Mouse (Mus musculus): ENCODE measurements around the gene Zdhhc3. TPM values are rescaled to one million over a fixed set of nuclear protein-coding genes. Genes with fewer than 3 reads are reported as not detected.

Zdhhc3 gene
- 77.8 and 87.8 TPM in 2 replicates for total RNA-seq (2021)
- long read RNA-seq, full-length matches to known transcripts, result 23 of 36 reads
- long read RNA-seq, partial matches to known transcripts, result 3 of 36 reads
- long read RNA-seq, other reads (novel, unspliced or antisense), result 10 of 36 reads

DNA sequence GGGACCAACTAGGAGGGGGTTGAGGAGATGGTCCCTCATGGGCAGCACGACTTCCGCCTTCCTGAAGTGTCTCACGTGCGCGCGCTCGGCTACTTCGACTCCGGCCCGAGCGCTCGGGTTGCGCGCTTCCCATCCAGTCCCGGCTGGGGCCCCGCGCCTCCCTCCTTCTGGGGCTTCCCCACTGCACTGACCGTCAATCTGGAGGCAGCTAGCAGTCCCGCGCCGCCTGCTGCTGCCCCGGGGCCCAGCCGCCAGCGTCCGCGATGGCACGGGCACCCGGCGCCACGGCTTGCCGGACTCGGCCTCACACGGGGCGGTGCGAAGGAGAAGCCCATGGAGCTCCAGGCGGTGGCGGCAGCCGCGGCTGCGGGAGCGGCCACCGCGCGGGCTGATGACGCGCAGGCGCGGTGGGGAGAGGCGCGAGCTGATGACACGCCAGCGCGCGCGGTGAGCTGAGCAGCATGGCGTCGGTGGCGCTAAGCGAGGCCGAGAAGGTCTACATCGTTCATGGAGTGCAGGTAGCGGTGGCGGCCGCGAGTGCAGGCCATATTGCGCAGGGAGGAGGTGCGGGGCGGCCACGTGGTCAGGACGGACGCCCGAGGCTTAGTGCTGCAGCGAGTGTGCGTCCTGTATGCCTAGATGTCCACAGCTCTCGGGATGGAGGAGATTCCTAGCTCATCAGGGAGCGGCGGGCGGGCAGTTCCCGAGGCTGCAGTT, at the start of gene Zdhhc3, which contains the start of gene Exosc7:
Zdhhc3 (minus strand) TSS at position 401 of the 717 bp plus-strand sequence.
Exosc7 (plus strand) TSS at position 411 of the 717 bp plus-strand sequence.
- DNase-seq, result peak; percentile 88

DNA sequence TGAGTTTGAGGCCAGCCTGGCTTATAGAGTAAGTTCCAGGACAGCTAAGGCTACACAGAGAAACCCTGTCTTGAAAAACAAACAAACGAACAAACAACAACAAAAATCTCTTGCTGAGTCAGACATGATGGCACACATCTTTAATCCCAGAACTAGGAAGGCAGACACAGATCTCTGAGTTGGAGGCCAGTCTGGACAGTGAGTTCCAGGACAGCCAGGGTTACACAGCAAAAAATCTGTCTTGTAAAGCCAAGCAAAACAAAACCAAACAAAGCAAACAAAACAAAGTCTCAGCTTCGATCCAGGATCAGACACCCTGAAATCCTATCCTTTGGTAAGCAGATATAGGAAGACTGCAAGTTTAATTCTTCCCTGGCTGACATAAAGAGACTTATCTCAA, 48.8 kb upstream of the Zdhhc3 start:
- no peak for DNase-seq

DNA sequence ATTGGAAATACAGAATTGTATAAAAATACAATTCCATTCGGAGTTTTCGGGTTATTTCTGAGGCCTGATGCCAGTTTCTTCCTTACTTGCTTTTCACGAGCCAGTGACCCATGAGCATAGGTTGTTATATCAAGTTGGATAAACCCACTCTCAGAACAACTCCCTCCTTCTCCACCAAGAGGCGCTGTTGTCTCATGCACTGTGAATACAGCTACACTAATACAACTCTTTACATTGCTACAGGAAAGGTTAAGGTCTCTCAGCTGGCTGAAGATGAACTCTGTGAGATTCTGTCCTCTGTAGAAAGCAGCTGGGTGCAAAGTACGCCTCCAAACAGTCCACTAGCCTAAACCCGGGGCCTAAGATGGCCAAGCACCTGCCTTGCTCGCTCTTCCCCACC, 46.3 kb upstream of the Zdhhc3 start:
- DNase-seq, result peak; percentile 69

DNA sequence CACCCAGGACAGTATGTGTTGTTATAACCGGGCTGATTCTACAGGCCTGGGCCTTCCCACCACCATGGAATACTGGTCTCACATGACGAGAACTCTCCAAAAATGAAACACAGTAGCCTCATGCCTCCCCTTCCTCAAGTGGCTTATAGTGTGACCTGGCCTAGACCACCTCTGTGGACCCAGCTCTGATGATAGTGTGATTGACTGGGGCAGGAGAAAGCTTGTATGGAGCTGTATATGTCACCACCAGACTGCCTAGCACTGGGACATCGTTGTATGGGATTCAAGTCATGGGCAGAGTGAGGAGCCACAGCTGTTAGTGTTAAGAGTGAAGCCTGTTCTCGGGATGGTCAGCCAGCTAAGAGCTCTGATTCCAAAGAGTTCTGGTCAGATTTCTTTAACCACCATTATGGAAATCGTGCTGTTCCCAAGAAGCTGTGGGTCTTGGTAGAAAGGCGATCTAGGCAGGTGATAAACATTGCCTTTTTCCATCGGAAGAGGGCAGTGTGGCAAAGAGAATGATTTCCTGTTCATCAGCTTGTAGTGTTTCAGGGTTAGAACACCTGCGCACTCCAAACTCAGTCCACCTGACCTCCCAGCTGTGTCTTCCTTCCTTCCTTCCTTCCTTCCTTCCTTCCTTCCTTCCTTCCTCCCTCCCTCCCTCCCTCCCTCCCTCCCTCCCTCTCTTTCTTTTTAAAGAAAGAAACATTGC, 45.3 kb upstream of the Zdhhc3 start:
- DNase-seq, result no peak

DNA sequence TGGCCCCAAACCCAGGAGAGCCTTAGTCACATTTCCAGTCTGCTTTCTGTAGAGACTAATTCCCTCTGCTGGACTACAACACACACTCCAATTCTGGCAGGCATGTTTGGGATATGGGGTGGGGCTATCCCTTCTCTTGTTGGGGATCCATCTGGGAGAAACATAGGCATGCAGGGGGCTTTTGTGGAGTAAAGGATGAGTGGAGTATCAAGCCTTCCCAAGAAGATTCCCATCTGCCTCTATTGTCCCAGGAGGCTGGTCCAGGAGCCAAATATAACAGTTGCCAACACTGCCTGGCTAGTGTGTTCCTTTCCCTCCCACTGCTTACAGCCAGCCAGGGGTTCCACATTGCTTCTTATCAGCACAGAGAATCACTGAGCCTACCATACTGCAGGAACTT, 44.7 kb upstream of the Zdhhc3 start:
- DNase-seq, result no peak

DNA sequence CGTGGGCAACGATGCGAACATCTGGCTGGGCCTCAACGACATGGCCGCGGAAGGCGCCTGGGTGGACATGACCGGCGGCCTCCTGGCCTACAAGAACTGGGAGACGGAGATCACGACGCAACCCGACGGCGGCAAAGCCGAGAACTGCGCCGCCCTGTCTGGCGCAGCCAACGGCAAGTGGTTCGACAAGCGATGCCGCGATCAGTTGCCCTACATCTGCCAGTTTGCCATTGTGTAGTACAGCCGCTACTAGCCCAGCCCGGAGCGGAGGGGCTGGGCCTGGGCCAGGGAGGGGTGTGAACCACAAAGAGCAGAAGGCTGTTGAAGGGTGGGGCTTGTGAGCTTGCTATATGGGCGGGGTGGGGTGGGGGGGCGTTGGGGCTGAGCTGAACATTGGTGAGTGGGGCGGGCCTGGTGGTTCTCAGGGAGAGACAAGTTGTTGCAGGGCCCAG, 43.9 kb upstream of the Zdhhc3 start:
- DNase-seq, result peak; percentile 62

DNA sequence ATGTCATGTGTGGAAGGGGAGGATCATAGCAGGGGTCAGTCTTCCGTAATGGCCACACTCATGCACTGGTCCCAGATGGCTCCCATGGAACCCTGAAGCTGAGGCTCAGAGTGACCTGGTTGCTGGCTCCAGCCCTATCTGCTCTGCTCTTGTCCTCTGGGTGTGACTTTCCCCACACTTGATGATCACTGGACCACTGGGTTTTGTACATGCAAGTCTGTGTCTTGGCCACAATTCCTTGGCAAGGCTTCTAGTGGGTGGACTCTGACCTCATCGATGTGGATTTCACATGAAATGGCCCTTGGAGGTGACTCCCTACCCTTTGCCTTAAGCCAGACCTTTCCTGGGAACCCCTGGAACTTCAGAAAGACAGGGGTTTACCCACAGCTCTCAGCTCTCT, 40.1 kb upstream of the Zdhhc3 start:
- no peak for DNase-seq

DNA sequence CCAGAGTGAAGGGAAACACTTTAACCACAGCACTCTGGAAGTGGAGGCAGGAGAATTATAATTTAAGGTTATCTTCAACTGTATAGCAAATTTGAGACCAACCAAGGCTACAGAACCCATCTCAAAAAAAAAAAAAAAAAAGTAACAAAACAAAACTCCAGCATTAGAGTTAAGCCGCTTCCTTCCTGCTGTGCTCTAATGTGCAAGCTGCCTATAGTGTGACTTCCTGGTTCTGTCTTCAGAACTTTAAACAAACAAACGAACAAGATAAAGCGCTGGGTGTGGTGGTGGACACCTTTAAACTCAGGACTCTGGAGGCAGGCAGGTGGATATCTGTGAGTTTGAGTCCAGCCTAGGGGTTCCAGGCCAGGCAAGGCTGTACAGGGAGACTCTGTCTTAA, 39.0 kb upstream of the Zdhhc3 start:
- DNase-seq, result no peak

DNA sequence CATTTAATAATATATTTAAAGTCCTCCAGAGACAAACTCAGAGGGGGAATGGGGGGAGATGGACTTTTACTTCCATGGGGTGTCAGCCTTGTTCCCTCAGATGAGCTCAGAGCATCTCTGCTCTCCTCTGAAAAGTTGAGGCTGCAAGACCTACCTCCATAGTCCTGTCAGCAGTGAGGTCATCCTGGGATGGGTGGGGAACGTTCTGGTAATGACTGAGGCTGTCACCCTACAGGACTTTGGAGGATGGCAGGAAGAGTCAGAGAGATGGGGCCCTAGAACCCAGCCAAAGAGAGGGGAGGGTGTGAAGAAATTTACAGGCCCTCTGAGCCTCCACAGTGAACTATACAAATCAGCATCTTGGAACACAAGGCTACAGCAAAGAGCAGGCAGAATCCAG, 38.6 kb upstream of the Zdhhc3 start:
- DNase-seq, result no peak

DNA sequence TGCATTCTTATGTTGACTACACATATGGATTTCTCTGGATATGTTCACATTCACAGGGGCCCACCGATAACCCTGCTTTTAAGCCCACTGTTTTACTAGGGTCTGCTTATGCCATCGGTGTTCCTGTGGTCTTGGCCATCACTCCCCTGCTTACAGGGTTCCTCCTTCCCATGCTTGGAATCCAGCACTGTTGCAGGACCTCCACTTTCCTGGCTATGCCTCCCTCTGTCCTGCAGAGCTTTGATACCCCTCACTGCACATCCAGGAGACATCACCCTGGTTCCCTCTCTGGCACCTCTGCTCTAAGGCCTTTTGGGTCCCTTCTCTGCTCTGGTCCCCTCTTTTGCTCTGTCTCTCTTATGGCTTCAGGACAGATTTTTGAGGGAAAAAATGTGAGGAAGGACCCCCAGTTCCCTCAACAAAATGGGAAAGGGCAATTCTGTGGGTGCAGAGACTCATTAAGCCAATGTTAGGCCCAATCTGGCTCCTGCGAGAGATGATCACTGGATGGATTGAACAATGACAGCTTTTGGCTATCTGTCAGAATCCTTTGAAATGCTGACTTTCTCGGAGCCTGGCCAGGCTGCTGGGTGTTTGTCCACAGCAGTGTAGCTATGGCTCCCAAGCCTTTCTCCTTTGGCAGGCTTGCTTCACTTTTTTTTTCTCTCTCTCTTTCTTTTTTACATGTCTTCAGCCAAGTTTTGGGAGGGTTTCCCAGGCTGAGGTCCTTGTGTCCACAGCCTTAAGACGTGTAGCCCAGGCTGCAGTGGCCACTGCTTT, 37.4 kb upstream of the Zdhhc3 start, which contains the start of gene Clec3b:
Clec3b (plus strand) TSS at position 706 of the 780 bp plus-strand sequence.
- DNase-seq, result peak; percentile 17

DNA sequence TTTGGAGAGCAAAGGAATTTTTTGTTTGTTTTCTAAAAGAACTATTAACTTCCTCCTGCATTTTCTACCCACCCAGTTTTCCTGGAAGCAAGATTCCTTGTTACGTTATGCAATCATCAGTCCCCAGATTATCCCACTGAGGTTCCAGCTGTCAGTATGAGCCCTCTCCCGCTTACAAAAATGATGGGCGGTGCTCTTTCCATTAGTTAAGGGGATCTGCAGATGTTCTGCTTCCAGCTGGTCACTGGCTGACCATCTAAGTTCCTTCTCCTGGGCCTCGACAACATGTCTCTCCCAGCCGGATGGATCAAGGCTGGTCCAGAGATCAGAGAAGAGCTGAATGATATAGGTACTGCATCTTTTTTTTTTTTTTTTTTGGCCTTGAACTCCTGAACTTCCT, 35.4 kb upstream of the Zdhhc3 start:
- DNase-seq, result no peak

DNA sequence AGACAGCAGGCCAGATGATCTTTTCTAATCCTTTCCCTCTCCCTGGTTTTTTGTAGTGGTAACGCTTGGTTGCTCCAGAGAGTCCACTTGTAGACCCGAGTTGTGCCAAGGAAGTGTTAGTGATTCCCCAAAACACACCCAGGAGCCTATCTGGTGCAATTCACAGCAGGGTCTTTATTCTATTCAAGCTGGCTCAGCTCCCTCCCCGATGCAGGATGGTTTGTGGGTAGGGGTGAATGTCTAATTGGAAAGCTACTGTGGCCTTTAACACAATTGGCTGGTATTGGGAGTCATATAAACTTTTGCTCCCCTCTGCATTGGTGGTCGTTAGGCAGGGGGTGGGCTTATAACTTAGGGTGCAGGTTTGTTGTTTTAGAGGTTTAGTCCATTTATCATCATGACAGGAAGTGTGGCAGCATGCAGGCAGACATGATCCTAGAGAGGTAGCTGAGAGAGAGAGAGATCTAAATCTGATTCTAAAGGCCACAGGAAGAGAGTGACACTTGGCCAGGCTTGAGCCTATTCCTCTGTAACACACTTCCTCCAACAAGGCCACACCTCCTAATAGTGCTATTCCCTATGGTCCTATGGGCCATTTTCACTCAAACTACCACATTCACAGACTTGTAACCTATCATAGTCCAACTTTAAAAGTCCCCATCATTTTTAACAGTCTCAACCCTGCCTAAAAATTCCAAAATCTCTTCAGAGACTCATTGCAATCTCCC, 27.0 kb upstream of the Zdhhc3 start:
- no peak for DNase-seq

DNA sequence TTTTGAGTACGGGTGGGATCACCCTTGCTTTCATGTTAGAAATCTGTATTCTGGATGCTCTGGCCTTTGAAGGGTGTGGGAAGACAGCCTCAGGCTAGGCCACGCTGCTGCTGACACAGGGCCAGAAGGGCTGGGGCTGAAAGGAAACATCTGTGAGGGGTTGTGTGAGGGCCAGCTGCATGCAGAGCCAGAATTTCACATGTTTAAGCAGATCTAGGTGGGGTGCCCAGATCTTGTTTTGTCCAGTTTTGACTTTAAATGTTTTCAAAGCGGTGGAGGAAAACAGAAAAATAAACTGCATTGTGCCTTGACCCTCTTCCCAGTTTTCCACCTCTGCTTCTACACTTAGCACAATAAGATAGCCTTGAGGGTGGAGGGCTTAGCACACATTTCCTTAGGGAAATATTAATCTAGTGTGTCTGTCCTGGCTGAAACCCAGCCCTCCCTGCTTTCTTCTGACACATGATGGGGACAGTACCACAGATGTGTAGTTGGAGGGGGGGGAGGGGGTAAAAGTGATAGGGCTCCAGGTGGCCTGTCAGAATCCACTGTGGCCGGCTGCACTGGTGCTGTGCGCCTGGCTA, 26.0 kb upstream of the Zdhhc3 start:
- DNase-seq, result peak; percentile 30

DNA sequence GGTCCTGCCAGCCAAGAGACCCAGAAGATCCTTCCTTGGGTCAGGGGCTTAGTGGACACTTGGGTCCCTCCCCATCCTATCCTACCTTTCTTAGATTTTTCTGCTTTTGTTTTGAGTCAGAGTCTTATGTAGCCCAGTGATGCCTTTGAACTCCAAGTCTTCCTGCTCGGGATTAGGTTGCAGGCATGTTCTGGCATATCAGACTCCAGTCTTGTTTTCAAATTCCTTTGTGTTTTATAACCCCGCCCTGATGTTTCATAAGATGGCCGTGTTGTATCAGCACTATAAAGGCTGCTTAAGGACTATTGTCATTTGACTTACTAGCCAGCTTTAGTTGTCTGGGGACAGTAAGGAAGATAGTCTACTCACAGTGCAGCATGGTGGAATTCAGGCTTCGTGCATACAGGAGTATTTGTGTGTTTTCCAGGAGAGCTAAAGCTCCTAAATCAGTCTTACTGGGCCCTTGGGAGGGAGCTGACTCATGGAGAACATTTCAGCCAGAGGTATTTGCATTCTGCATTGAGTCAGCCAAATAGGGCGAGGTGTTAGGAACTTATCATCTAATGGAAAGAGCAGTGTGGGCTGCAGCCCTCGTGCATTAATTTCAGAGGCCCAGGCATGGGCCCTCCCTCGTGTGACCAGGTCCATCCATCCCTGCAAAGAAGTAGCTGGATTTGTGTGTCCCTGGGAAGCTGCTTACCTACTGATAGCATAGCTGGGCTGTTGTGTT, 24.1 kb upstream of the Zdhhc3 start:
- no peak for DNase-seq

DNA sequence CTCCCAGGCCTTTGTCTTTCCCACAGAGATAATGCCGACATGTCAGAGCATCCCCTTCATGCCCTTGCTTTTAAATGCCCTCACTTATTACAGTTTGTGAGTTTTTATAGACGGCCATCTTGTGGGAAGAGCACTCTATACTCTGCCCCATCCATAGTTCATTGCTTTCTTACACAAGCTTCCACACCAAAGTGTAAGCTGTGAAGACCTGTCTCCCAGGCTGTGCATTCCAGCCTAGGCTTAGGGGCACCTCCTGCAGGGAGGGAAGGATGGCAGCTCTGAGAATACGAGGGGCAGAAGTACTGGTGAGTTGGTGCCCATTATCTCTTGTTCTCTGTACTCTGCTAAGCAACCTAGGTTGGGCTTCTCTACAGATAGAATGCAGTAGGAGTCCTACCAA, 20.0 kb upstream of the Zdhhc3 start:
- no peak for DNase-seq

DNA sequence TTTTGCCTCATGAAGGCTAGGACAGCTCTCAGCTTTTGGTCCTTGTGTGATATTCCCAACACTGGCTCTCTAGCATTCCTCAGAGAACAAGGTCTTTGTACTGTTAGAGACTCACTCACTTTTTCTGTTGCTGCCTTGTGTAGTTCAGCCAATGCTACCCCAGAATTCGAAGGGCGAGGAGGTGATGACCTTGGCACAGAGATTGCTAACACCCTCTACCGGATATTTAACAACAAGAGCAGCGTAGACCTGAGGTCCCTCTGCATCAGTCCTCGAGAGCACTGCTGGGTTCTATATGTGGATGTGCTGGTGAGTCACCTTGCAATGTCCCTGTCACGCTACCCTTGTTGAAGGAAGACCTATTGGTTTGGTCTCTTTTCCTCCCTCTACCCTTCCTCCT, 14.7 kb upstream of the Zdhhc3 start:
- DNase-seq, result no peak

DNA sequence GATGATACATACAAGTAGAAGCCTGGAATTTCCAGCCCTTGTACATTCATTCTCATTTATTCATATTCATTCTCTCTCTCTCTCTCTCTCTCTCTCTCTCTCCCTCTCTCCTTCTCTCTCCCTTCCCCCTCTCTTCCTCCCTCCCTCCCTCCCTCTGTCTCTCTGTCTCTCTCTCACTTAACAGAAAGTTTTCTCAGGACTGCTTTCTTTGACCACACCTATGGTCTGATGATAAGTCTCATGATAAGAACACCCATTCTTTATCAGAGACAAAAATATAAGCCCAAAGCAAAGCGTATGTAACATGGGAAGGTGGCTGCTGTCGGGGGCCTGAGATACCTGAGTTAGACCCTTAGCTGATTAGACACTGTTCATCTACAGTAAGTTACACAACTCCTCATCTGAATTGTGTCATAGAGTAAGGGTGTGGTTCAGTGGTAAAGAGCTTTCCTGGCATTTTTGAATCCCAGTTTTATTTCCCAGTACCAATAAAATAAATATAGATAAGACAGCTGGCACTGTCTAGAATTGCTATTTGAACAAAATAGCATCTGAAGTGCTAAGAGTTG, 11.5 kb upstream of the Zdhhc3 start:
- DNase-seq, result no peak

DNA sequence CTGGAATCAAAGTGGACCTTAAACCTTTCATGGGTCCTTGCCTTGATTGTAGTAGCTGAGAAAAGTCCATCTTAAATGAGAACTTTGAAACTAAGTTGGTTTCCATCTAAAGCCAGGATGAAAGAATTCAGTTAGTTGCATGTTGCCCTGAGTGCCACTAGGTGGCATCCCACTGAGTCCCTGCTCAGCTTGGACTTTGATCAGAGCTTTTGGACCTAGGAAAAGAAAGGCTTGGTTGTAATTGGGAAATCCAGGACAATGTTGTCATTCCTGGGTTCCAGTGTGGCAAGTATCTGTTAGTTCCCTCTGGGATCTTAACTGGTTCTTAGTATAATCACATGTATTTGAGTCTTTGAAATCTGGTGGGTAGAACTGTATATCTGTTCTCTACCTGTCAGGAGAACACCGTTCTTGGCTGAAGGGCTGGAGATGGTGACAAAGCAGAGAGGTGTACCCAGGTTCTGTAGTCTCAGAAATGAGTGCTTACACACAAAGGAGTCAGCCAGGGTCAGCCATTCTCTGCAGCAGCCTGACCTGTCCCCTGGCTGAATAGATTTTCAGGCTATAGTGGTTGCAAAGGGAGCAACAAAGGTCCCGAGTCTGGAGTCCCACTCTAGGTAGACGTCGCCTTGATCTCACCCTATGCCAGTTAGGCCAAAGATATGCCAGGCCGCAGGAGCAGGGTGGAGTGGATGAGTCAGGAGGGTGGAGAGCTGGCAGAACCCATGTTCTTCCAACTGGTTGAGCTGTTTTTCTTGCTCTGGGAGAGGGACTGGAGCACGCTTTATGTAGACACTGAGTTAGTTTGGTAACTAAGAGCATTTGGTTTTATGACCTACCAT, 10.8 kb upstream of the Zdhhc3 start:
- DNase-seq, result peak; percentile 20

DNA sequence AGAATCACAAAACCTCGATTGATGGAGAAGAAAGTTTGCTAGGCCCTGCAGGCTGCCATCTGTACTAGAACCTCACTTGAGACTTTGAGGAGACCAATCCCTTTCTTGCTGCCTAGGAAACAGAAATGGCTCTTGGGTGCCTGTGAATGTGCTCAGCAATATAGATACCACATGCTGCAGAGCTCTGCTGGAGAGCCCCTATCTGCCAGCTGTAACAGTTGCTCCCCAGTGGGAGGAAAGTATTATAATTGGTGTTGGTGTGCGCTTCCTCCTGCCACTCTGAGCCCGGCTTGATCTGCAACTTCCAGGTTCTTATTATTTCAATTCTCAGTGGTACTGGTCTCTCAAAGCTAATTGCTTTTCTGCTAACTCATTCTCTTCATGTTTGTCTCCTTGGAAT, 10.0 kb upstream of the Zdhhc3 start:
- no peak for DNase-seq

DNA sequence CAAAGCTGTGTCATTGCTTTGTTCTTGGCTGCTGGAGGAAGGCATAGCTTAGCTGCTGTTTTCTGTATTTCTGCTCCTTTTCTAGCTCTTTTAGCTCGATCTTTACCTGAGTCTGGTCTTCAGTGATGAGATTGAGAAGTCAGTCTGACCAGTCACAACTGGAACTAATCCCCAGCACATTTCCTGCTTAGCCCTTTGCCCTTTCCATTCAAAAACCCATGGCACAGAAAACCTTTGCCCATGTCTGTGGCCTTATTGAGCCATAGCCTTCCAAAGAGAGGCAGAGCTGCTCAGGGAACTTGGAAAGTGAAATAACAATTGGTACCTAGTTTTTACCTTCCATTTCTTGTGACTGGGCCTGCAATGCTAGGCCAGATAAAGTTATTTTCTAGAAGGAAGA, 2.6 kb upstream of the Zdhhc3 start:
- no peak for DNase-seq

Data from adrenal gland, postnatal 25 days (tissue).